ENCODE assay signal across 8 mouse cellular contexts in the genomic region with DNA sequence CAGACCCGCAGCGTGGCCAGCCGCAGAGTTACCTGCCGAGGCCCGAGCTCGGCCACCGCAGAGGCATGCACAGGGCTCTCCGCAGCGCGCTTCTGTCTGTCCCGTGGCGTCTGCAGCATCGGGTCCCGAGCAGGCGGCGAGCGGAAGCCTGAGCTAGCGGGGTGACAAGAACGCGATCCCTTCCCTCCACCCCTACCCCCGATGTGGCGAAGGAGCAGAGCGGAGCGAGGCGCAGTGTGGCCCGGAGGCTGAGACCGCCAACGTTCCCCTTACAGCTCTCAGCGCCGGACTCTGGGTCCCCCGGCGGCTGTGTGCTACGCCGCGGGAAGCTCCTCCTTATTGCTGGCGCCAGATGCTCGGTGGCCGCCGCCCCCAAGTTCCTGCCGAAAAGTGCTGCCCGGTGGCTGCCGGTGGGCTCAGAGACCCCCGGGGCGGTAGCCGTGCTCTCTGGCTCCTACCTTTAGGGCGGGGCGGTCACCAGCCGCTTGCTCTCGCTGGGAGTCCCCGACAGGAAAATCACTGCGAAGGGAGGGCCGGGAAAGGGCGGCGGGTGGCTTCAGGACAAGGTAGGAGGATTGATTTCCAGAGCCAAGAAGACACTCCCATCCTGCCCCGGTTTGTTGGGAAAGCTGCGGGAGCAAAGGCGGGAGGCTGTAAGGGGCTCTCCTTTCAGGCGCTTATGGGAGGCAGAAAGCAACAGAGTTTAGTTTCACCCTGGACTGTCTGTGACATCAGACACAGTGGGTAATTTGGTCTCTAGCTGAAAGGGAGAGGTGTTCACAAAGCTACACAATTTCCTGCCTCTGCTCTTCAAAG. TPM values are rescaled to one million over a fixed set of nuclear protein-coding genes. Genes with fewer than 3 reads are reported as not detected.
A peak's percentile ranks its signal among the peaks of the same experiment; 100 is the strongest.
DNase-seq lines count a peak whose midpoint lies in the region; ATAC-seq and TF ChIP-seq lines count a peak whose summit lies in the region.

No protein-coding gene starts in this region.

- H3K4me3 ChIP-seq in embryonic facial prominence, embryonic 15.5 days (replicated peaks), result peak overlapping the region; percentile 77
- H3K4me3 ChIP-seq in liver, postnatal 0 days (ENCODE audit: low read depth, low read length), result peak overlapping the region; percentile 69
- peak overlapping the region; percentile 77 for H3K4me3 ChIP-seq in neural tube, embryonic 13.5 days
- H3K4me3 ChIP-seq in testis, adult 2 months (ENCODE audit: control insufficient read depth, low read depth, low read length), result peak overlapping the region; percentile 89

- under 1% methylated on average over 50 of the region's 58 CpGs for WGBS in embryonic facial prominence, embryonic 15.5 days
- 1% methylated on average over 50 of the region's 58 CpGs for WGBS in liver, postnatal 0 days (ENCODE audit: insufficient replicate concordance)
- under 1% methylated on average over 58 of the region's 58 CpGs for WGBS in neural tube, embryonic 13.5 days

- TF ChIP-seq EP300 in liver, postnatal 0 days (IDR thresholded peaks at IDR 0.05; ENCODE audit: low read depth), result no peak

- H3K9ac ChIP-seq in embryonic facial prominence, embryonic 15.5 days, result peak overlapping the region; percentile 62
- H3K9ac ChIP-seq in liver, postnatal 0 days (replicated peaks), result peak overlapping the region; percentile 72
- H3K9ac ChIP-seq in neural tube, embryonic 13.5 days, result peak overlapping the region; percentile 86

- H3K4me1 ChIP-seq in embryonic facial prominence, embryonic 15.5 days, result 0 out of 2 replicates have a peak, but pooled peaks cover 6% of the 10 kb centered on the region
- peaks cover 12% of the 10 kb centered on the region for H3K4me1 ChIP-seq in liver, postnatal 0 days (ENCODE audit: insufficient read depth)
- peaks cover 13% of the 10 kb centered on the region; the same call in 1 of the 2 replicates for H3K4me1 ChIP-seq in neural tube, embryonic 13.5 days (replicated peaks)
- H3K4me1 ChIP-seq in testis, adult 2 months (ENCODE audit: control insufficient read depth, insufficient read depth, low read length), result peaks cover 3% of the 10 kb centered on the region

- H3K27me3 ChIP-seq in embryonic facial prominence, embryonic 15.5 days, result no peaks in the 10 kb centered on the region
- no peaks in the 10 kb centered on the region for H3K27me3 ChIP-seq in liver, postnatal 0 days (ENCODE audit: insufficient read depth, low read length)
- H3K27me3 ChIP-seq in neural tube, embryonic 13.5 days, result peaks cover 19% of the 10 kb centered on the region
- H3K27me3 ChIP-seq in testis, adult 2 months (ENCODE audit: control insufficient read depth, insufficient read depth, low read length), result no peaks in the 10 kb centered on the region; the same call in 1 of the 2 replicates

- H3K9me3 ChIP-seq in embryonic facial prominence, embryonic 15.5 days (replicated peaks), result no peaks in the 10 kb centered on the region
- no peaks in the 10 kb centered on the region for H3K9me3 ChIP-seq in liver, postnatal 0 days (ENCODE audit: low read length)
- peaks cover 8% of the 10 kb centered on the region; the same call in 1 of the 2 replicates for H3K9me3 ChIP-seq in neural tube, embryonic 13.5 days

- peak; percentile 85 for ATAC-seq in embryonic facial prominence, embryonic 15.5 days (ENCODE audit: insufficient number of reproducible peaks, low FRiP score, low TSS enrichment, low read depth)
- ATAC-seq in liver, postnatal 0 days, result peak; percentile 77
- peak; percentile 92 for ATAC-seq in neural tube, embryonic 13.5 days (ENCODE audit: low read depth)

- H3K4me2 ChIP-seq in embryonic facial prominence, embryonic 15.5 days (replicated peaks), result peak overlapping the region; percentile 91
- H3K4me2 ChIP-seq in liver, postnatal 0 days (ENCODE audit: low read depth, low read length), result peak overlapping the region; percentile 82
- peak overlapping the region; percentile 94 for H3K4me2 ChIP-seq in neural tube, embryonic 13.5 days

- no peak for TF ChIP-seq CTCF in liver, postnatal 0 days (IDR thresholded peaks at IDR 0.05; ENCODE audit: low read depth)
- TF ChIP-seq CTCF in testis, adult 2 months (IDR thresholded peaks at IDR 0.05; ENCODE audit: control insufficient read depth, insufficient read depth, insufficient replicate concordance, low read depth, low read length), result no peak

- H3K27ac ChIP-seq in embryonic facial prominence, embryonic 15.5 days (replicated peaks), result peak overlapping the region; percentile 72
- peak overlapping the region; percentile 41 for H3K27ac ChIP-seq in liver, postnatal 0 days (ENCODE audit: low read depth)
- H3K27ac ChIP-seq in neural tube, embryonic 13.5 days (replicated peaks), result peak overlapping the region; percentile 68
- peak overlapping the region; percentile 65 for H3K27ac ChIP-seq in testis, adult 2 months (ENCODE audit: control insufficient read depth, insufficient read depth, low read depth, low read length)

- peak; percentile 70 for DNase-seq in CD4-positive helper T cell, adult 2 months (ENCODE audit: low read depth, low spot score)
- DNase-seq in adrenal gland, postnatal 4 days (ENCODE audit: low spot score in 2 of 2), result peak; percentile 22 to 38
- peak; percentile 87 to 89 for DNase-seq in heart, adult 9 months (ENCODE audit: low spot score in 2 of 2)
- peak; percentile 71 to 73 for DNase-seq in kidney, adult 8-10 months
- peak; percentile 72 for DNase-seq in liver, postnatal 0 days

- H3K36me3 ChIP-seq in embryonic facial prominence, embryonic 15.5 days, result no peaks in the 10 kb centered on the region
- H3K36me3 ChIP-seq in liver, postnatal 0 days (replicated peaks; ENCODE audit: insufficient read depth, low read length), result no peaks in the 10 kb centered on the region
- H3K36me3 ChIP-seq in neural tube, embryonic 13.5 days, result no peaks in the 10 kb centered on the region
- H3K36me3 ChIP-seq in testis, adult 2 months (ENCODE audit: control insufficient read depth, insufficient read depth, low read length), result no peaks in the 10 kb centered on the region

- TF ChIP-seq POLR2A in testis, adult 2 months (IDR thresholded peaks at IDR 0.05; ENCODE audit: control insufficient read depth, low read depth, low read length), result no peak

RNA-seq across cellular contexts. Expression of a gene that starts 0.8 kb away (rescaled TPM):
- 10 to 100 TPM; 12.1 to 20.3 TPM for total RNA-seq in adrenal gland, postnatal 4 days (2021)
- 15.0 and 17.6 TPM in 2 replicates for polyA plus RNA-seq in embryonic facial prominence, embryonic 15.5 days (2015; fragmentation: Nextera tagmentation; extraction: Ambion mirVana)
- 11.8 and 16.8 TPM in 2 replicates for polyA plus RNA-seq in liver, postnatal 0 days (2015; fragmentation: Nextera tagmentation; extraction: Ambion mirVana)
- polyA plus RNA-seq in neural tube, embryonic 13.5 days (2015; fragmentation: Nextera tagmentation; extraction: Ambion mirVana), result 7.1 and 9.7 TPM in 2 replicates
- polyA plus RNA-seq in testis, adult 2 months (2012; rRNA removed), result 24.2 and 27.0 TPM in 2 replicates

Comparison
In these comparisons a context has a peak if more than half of its experiments do, and no peak if none do; other contexts are left out.
1. Peak in every context shown above with its lines: DNase-seq, ATAC-seq, H3K4me3 ChIP-seq and H3K27ac ChIP-seq.
2. DNase-seq: peak in every context shown above with its lines; median percentile 88 in heart, adult 9 months; 72 in kidney, adult 8-10 months; 72 in liver, postnatal 0 days; 70 in CD4-positive helper T cell, adult 2 months; 30 in adrenal gland, postnatal 4 days.